In the genomic region with DNA sequence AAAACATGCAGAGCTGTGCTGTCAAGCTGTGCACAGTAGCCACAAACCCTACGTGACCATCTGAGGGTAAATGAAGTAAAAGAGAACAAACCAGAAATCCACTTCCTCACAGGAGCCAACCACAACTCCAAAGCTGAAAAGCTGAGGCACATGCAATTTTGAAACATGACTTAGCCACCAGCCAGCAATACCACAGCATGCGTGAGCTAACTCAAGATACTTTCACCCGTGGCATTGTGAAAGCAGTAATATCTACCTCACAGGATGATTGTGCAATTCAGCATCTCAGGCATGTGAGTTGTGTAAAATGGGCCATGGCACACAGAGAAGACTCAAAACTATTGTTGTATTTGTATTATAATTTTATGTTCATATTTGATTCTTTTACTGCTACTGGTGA, we compare ENCODE assay signal across 14 mouse cellular contexts. TPM values are rescaled to one million over a fixed set of nuclear protein-coding genes. Genes with fewer than 3 reads are reported as not detected.
DNase-seq lines count a peak whose midpoint lies in the region; ATAC-seq and TF ChIP-seq lines count a peak whose summit lies in the region.
"Had no signal": no experiment of that assay in that cellular context is flagged by ENCODE, and none has a peak within 500 bp of the region (broad histone marks: within the 10 kb centered on the region; RNA-seq: fewer than 3 reads in every experiment).

No protein-coding gene starts in this region.

- no peaks in the 10 kb centered on the region for H3K9me3 ChIP-seq in lung, postnatal 0 days (ENCODE audit: low read length)
- H3K9me3 ChIP-seq in midbrain, embryonic 10.5 days (replicated peaks), result no peaks in the 10 kb centered on the region
- H3K9me3 ChIP-seq: lung, embryonic 15.5 days; midbrain, embryonic 15.5 days had no signal

- peak; percentile 65 for ATAC-seq in lung, postnatal 0 days
- ATAC-seq in common myeloid progenitor, adult 5-6 weeks (replicated peaks; ENCODE audit: low read depth, poor library complexity, severe bottlenecking), result peak; percentile 83
- ATAC-seq in megakaryocyte, adult 5-6 weeks (ENCODE audit: poor library complexity, severe bottlenecking), result peak; percentile 94
- ATAC-seq: forebrain, embryonic 14.5 days; midbrain, embryonic 15.5 days had no signal

- 55% methylated on average over 3 of the region's 3 CpGs for WGBS in lung, postnatal 0 days
- 89% methylated on average over 3 of the region's 3 CpGs for WGBS in midbrain, embryonic 10.5 days

- no peak overlapping the region for H3K4me2 ChIP-seq in lung, postnatal 0 days (replicated peaks; ENCODE audit: low read depth, low read length)
- H3K4me2 ChIP-seq: lung, embryonic 15.5 days; midbrain, embryonic 15.5 days had no signal

- 0 out of 2 replicates have a peak, but pooled peaks cover 5% of the 10 kb centered on the region for H3K4me1 ChIP-seq in lung, postnatal 0 days (ENCODE audit: insufficient read depth, low read depth, low read length)
- no peaks in the 10 kb centered on the region for H3K4me1 ChIP-seq in midbrain, embryonic 10.5 days
- H3K4me1 ChIP-seq: midbrain, embryonic 15.5 days had no signal

- intact Hi-C loops in gastrocnemius, postnatal 14 days (cut with DNase I; ENCODE audit: low total_unique reads), result no loop called here

- no peaks in the 10 kb centered on the region for H3K36me3 ChIP-seq in lung, postnatal 0 days (ENCODE audit: insufficient read depth, low read length)
- no peaks in the 10 kb centered on the region for H3K36me3 ChIP-seq in midbrain, embryonic 10.5 days
- H3K36me3 ChIP-seq: lung, embryonic 15.5 days; midbrain, embryonic 15.5 days had no signal

- H3K9ac ChIP-seq in lung, postnatal 0 days (replicated peaks; ENCODE audit: low read depth), result no peak overlapping the region
- H3K9ac ChIP-seq: lung, embryonic 15.5 days; midbrain, embryonic 15.5 days had no signal

- no peak overlapping the region for H3K4me3 ChIP-seq in lung, postnatal 0 days (ENCODE audit: low read depth, low read length)
- no peak overlapping the region for H3K4me3 ChIP-seq in midbrain, embryonic 10.5 days
- H3K4me3 ChIP-seq: lung, embryonic 15.5 days; midbrain, embryonic 15.5 days had no signal

- no peaks in the 10 kb centered on the region for H3K27me3 ChIP-seq in lung, postnatal 0 days (replicated peaks; ENCODE audit: insufficient read depth, low read length)
- H3K27me3 ChIP-seq in midbrain, embryonic 10.5 days (ENCODE audit: low read depth, poor library complexity, severe bottlenecking), result no peaks in the 10 kb centered on the region
- H3K27me3 ChIP-seq: lung, embryonic 15.5 days; midbrain, embryonic 15.5 days had no signal

- DNase-seq in lung, postnatal 0 days (ENCODE audit: low spot score), result peak; percentile 59
- DNase-seq in lung, postnatal 14 days, result no peak
- DNase-seq in gastrocnemius, postnatal 14 days, result no peak
- DNase-seq in midbrain, embryonic 10.5 days (ENCODE audit: low spot score), result no peak
- DNase-seq in kidney, postnatal 4 days, result no peak
- DNase-seq: adrenal gland, adult 8-10 months; cerebellum, postnatal 14 days; left cerebral cortex, postnatal 4 days had no signal

- no peak for TF ChIP-seq EP300 in lung, postnatal 0 days (IDR thresholded peaks at IDR 0.05)

- H3K27ac ChIP-seq in lung, postnatal 0 days (ENCODE audit: low read length), result no peak overlapping the region
- H3K27ac ChIP-seq in midbrain, embryonic 10.5 days (replicated peaks), result no peak overlapping the region
- H3K27ac ChIP-seq: lung, embryonic 15.5 days; midbrain, embryonic 15.5 days had no signal

- no peak for TF ChIP-seq CTCF in lung, postnatal 0 days (IDR thresholded peaks at IDR 0.05)

RNA-seq across cellular contexts. Expression of a gene that starts 19.7 kb away (rescaled TPM):
- polyA plus RNA-seq in lung, postnatal 0 days (2015; fragmentation: Nextera tagmentation; extraction: Ambion mirVana), result 10.2 and 12.4 TPM in 2 replicates
- total RNA-seq in common myeloid progenitor, adult 5-6 weeks (2017), result 19.2 and 19.7 TPM in 2 replicates
- 40.8 and 54.4 TPM in 2 replicates for total RNA-seq in megakaryocyte, adult 5-6 weeks (2015)
- 28.6 and 40.5 TPM in 2 replicates for total RNA-seq in megakaryocyte, adult 5-6 weeks (2017)
- total RNA-seq in gastrocnemius, postnatal 14 days (2021), result 1 to 10 TPM; 2.1 to 2.5 TPM
- polyA plus RNA-seq in midbrain, embryonic 10.5 days (2016; fragmentation: Nextera tagmentation; extraction: Ambion mirVana), result 1.9 and 2.5 TPM in 2 replicates
- polyA plus RNA-seq: neural tube, embryonic 14.5 days had no signal
